Mouse (Mus musculus) lung, postnatal 14 days (tissue): ENCODE data around the gene Tnfsf10.
A peak's percentile ranks its signal among the peaks of the same experiment; 100 is the strongest.

Source experiments
- DNase-seq: peaks from one replicate; pipeline ENCODE4 v3.0.0; 2021

Tnfsf10 gene

GRCm38 (mm10) chr3:27310973-27311372 is 5.9 kb upstream of the Tnfsf10 start:
- no peak for DNase-seq

DNA sequence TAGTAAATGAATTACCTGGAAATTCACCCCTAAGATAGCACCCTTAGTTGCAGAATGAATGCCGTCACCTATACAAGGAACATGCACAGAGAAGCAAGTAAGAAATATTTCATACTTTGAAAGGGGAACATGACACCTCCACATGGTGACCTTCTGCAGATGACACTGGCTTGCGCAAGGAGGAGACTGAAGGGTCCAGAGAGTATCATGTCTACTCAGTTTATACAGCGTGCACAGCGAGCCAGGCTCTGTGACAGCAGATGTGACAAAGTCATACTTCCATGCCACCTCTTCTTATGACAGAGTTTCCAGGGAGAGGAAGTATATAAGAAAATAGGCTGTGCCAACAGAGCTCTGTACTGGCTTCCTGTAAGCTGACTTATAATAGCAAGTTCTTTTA is 5.4 kb upstream of the Tnfsf10 start:
- no peak for DNase-seq

GRCm38 (mm10) chr3:27314506-27315164 is 2.2 kb upstream of the Tnfsf10 start:
- DNase-seq, result no peak

- DNase-seq, result peak; percentile 13
These were observed 628 bp downstream of the Tnfsf10 start for GRCm38 (mm10) chr3:27317288-27318024.

DNA sequence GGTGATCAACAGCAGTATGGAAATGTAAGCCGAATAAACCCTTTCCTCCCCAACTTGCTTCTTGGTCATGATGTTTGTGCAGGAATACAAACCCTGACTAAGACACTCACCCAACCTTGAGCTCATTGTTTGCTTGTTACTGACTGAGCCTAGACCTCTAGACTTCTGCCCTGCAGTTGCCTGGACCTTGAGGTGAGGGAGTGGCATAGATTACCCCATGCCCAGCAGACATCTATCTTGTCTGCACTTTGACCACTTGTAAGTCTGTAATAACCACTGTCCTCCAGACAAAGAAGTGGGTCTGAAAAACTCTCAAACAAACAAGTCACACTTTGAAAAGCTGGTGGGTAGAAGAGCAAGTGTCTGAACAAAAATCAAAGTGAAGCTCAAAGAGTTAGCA is 2.8 kb downstream of the Tnfsf10 start:
- no peak for DNase-seq

GRCm38 (mm10) chr3:27320613-27321495 is 4.0 kb downstream of the Tnfsf10 start:
- peak; percentile 41 for DNase-seq

- DNase-seq, result no peak
These were observed 5.8 kb downstream of the Tnfsf10 start for GRCm38 (mm10) chr3:27322591-27322990.

DNA sequence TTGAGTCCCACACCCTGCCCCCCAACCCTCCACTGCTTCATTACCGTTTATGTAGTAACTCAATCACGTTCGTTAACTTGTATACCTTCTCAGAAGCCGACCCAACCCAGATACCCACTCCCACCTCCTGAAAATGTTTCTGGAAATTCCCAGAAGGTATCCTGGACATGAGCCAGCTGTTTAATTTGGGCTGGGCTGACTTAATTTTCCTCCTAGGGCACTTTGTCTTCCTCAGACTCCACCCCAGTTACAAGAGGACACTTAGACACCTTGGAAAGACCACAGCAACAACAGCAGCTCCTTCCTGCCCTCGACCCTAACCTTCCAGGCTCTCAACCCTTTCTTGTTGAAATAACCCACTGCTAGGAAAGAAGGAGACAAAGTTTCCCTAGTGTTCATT is 6.7 kb downstream of the Tnfsf10 start:
- DNase-seq, result no peak

DNA sequence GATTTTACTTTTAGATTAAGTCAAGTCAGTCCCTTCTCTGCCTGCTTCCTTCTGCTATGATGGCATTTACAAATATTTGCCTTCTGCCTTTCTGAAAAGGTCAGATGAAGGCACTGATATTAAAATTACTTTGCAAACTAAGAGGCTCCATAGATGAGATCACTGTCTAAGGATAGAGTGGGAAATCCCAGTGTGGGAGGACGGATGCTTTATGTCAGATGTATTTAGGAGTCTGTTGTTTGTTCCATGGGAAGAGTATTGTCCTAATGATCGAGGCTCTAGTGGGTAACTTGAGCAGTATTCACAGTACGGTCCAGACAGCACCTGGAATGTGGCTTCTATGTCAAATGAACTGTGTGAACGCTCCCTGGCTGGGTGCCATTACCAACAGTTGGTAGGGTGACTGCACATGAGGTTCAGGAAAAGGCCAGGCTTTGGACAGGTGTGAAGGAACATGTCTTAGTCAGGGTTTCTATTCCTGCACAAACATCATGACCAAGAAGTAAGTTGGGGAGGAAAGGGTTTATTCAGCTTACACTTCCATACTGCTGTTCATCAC is 9.9 kb downstream of the Tnfsf10 start:
- no peak for DNase-seq

- no peak for DNase-seq
These were observed 13.9 kb downstream of the Tnfsf10 start for GRCm38 (mm10) chr3:27330706-27331105.

DNA sequence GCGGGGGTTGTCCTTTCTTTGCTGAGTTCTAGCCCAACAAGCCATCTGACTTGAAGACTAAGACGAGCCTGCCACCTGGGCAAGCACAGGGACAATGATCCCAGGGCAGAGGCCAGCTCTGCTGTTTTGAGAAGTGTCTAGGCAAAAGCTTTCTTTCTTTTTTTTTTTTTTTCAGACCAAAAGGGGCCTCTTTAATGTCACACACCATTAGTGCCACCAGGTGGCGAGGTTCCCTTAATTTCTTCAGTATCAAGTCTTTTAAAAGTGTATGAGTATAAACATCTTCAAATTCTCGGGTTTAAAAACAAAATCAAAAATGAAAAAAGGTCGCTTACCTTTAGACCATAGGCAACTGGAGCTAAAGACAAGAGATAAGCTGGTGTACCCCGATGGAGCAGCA is 21.6 kb downstream of the Tnfsf10 start:
- peak; percentile 63 for DNase-seq

GRCm38 (mm10) chr3:27338887-27339286 is 22.1 kb downstream of the Tnfsf10 start:
- DNase-seq, result no peak

- no peak for DNase-seq
These were observed 23.9 kb downstream of the Tnfsf10 start for GRCm38 (mm10) chr3:27340757-27341156.

DNA sequence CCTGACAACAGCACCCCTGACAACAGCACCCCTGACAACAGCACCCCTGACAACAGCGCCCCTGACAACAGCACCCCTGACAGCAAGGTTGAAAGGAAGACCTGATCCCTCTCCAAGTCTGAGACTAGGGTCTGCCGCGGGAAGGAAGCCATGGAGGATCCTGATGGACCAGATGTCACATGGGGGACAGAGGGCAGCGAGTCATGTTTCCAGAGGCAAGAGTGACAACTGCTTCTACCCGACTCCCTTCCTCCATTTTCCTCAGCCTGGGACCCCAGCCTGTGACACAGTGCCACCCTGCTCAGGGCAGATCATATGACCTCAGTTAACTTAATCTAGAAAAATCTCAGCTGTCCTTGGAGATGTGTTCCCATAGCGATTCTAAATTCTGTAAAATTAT is 25.6 kb downstream of the Tnfsf10 start:
- DNase-seq, result no peak

GRCm38 (mm10) chr3:27345526-27345925 is 28.7 kb downstream of the Tnfsf10 start:
- peak; percentile 73 for DNase-seq

DNA sequence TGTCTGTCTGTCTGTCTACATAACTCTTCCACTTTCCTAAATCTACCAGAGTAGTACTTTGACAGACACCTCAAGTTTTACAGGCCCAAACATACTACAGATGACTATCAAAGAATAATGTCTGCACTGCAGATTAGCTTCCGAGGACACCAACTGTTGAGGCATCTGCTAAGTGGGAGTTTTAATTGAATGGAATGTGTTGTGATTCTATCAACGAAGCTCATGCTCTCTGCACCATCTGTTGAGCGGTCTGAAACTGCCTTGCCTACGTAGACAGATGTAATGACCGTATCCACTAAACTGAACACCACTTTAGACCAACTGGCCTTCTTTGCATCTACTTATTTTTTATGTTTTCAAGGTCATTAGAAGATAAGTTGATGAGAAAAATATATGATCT is 31.6 kb downstream of the Tnfsf10 start:
- no peak for DNase-seq

DNA sequence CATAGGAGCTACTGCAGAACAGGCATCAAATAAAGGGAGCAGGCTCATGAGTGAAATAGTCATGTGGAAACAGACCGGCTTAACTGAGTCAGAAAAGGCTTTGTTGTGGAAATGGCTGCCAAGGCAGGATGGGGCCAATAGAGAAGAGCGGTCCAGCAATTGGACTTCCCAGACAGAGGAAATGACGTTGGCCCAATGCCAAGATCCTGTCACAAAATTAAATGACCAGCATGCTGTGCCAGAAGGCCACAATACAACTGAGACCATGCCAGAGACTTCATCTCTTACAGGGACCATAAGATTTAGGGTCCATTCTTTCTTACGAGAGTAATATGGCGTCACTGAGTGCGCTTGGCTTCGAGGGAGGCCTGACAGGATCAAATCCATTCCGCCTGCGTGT is 34.3 kb downstream of the Tnfsf10 start:
- DNase-seq, result peak; percentile 82

- DNase-seq, result no peak
These were observed 42.4 kb downstream of the Tnfsf10 start for GRCm38 (mm10) chr3:27359100-27359720.

DNA sequence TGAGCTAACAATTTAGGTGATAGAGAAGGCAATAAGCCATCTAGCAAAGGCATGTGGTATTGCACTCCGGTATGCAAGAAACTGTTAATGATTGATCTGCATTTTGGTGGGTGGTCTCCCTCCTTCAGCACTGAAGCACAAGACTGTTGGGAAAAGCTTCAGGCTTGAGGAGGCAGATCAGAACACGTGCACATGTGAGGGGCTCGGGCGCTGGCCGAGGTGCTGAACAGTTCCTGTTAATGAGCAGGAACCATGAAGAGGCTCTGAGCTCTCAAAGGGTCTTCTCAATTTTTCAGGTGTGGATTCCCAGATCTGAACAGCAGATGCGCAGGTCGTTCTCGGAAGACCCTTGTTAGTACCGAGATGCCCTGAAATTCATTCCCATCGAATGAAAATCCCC is 53.3 kb downstream of the Tnfsf10 start:
- DNase-seq, result peak; percentile 59

DNA sequence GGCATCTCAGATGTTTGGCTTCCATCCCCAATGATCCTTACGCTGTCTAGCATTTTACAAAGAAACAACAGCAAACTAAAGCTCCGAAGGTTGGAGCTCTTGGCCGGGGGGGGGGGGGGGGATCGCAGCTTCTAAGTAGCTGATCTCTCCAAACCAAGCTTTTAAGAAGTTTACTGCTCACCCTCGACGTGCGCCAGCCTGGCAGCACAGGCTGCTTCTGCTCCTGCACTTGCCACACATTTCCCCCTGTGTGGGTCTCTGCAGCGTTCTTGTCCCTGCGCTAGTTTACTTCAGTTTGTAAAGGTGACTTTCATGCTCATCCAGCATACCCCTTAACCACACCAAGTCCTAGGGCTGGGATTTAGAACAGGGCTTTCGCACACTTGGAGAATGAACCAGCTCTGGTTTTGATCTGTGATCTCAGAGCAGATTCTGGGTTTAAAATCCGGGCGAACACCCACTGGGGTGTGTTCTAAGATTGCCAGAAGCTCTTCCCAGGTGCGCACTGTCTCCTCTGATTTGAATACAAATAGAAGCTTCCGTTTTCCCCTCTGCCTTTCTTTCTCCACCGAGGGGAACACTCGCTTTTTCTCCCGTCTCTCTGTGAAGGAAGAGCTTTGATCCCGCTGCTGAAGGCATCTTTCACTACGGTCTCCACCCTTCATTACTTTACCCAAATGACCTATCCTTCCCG is 53.9 kb downstream of the Tnfsf10 start:
- DNase-seq, result no peak

DNA sequence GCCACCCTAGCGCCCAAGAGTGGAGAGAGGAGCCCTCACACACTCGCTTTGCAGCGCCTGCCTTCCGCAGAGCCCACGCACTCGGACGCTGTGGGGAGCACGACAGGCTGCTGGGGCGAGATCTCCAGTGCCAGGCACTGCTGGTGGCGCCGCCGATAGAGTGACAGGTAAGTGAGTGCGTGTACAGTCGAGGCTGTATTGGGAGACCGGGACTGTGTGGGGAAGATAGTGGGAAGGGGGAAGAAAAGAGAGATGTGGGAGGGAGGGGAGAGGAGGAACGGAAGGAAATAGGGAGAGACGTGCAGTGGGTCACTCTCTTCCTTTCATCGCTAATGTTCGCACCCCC is 54.4 kb downstream of the Tnfsf10 start, which contains the start of gene Ghsr:
Gene Ghsr (plus strand): TSS at position 76 of the 346 bp plus-strand sequence.
- no peak for DNase-seq
